Mouse (Mus musculus) forebrain, embryonic 14.5 days (tissue): ENCODE data around the gene Mpv17l. TPM values are rescaled to one million over a fixed set of nuclear protein-coding genes. Genes with fewer than 3 reads are reported as not detected.
"Not testable (repeated sequence)": the region's sequence is repeated elsewhere in the genome, so short reads cannot be mapped to it uniquely, and the experiment has no call there.

Source experiments
- ATAC-seq: fragments of 200-750 bp; cut with Nextera tagmentation; 2 replicates; pipeline ENCODE4 v1.8.0; 2017; ENCODE audit warnings: mild to moderate bottlenecking, moderate library complexity
- DNase-seq: peaks from one replicate; pipeline ENCODE4 v3.0.0-alpha.2; 2015; ENCODE audit warnings: low spot score
- H3K27ac ChIP-seq: fragments of 300-500 bp; sonication (generic); 2 replicates; pipeline ENCODE4 v1.5.1; 2014; ENCODE audit warnings: low read depth, mild to moderate bottlenecking, control low read depth, low read length, moderate library complexity
- H3K27me3 ChIP-seq: fragments of 300-500 bp; sonication (generic); replicated peaks from 2 replicates; pipeline ENCODE4 v1.6.1; 2014; ENCODE audit warnings: low read length, control low read depth, mixed read lengths; ENCODE audit not compliant: control insufficient read depth, insufficient read depth
- H3K36me3 ChIP-seq: fragments of 300-500 bp; sonication (generic); 2 replicates; pipeline ENCODE4 v1.6.1; 2014; ENCODE audit warnings: low read length, control low read depth; ENCODE audit not compliant: control insufficient read depth, insufficient read depth
- H3K4me1 ChIP-seq: fragments of 300-500 bp; sonication (generic); 2 replicates; pipeline ENCODE4 v1.6.1; 2014; ENCODE audit warnings: antibody characterized with exemption, low read length, control low read depth; ENCODE audit not compliant: control insufficient read depth, insufficient read depth
- H3K4me2 ChIP-seq: fragments of 300-500 bp; sonication (generic); 2 replicates; pipeline ENCODE4 v1.6.1; 2014; ENCODE audit warnings: mild to moderate bottlenecking, control low read depth, low read length
- H3K4me3 ChIP-seq: fragments of 300-500 bp; sonication (generic); 2 replicates; pipeline ENCODE4 v1.5.1; 2014; ENCODE audit warnings: low read depth, low read length, control low read depth
- H3K9ac ChIP-seq: fragments of 300-500 bp; sonication (generic); 2 replicates; pipeline ENCODE4 v1.6.1; 2014; ENCODE audit warnings: mild to moderate bottlenecking, low read length, control low read depth, moderate library complexity
- H3K9me3 ChIP-seq: fragments of 300-500 bp; sonication (generic); replicated peaks from 2 replicates; pipeline ENCODE4 v1.6.1; 2016; ENCODE audit warnings: low read length, control low read depth, mixed read lengths; ENCODE audit not compliant: control insufficient read depth
- WGBS: fragments of 180-500 bp; shearing (Covaris S2); extraction: QIAGEN DNeasy Blood & Tissue Kit; methylation state at CpG from one replicate; pipeline ENCODE4 v1.1.7; 2014; 5-methylcytosine and 5-hydroxymethylcytosine counted together
- polyA plus RNA-seq: library from polyadenylated mRNA; unstranded; fragments of >200 nt; fragmentation: Nextera tagmentation; extraction: Ambion mirVana; gene quantifications from 2 replicates; pipeline ENCODE4 v1.2.1, GENCODE M21; 2014

Gene Mpv17l
- 11.8 and 12.1 TPM in 2 replicates for polyA plus RNA-seq

DNA sequence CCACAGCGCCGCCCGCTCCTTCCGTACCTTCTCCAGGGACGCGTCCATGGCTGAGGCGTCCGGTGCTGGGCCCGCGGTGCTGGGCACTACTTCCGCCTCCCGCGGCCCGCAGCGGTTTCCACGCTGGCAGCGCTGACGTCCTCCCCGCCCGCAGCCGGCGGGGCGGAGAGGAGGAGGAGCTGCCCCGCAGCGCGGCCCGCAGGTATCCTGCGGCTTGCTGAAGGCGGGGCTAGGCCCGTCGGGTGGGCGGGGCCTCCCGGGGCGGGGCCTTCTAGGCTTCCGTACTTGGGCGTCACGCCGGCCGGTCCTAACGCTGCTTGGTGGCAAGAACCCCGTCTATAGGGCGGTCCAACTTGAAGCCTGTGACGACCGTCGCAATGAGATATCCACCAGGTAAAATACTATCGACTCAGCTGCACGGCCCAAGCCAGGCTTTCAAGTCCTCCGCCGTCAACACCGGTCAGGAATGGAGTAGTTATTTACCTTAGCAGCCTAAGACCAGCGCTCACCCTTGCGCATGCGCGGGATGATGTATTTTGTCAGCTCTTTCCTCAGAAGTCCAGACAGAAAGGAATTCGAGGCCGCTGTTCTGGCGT, at the start of gene Mpv17l, which contains the start of gene Pdxdc1:
Gene Mpv17l, plus strand, starts transcription at position 274 of the 596 bp plus-strand sequence.
Gene Pdxdc1, minus strand, starts transcription at position 244 of the 596 bp plus-strand sequence.
- Histone ChIP-seq H3K4me2 (peak within 1 kb of the TSS; percentile 77), H3K9ac (peak within 1 kb of the TSS; percentile 86), H3K27me3 (no peaks in the 10 kb centered on the region), H3K4me3 (peak within 1 kb of the TSS; percentile 80), H3K36me3 (no peaks in the 10 kb centered on the region), H3K9me3 (no peaks in the 10 kb centered on the region), H3K4me1 (peaks cover 10% of the 10 kb centered on the region), H3K27ac (peak within 1 kb of the TSS; percentile 81)
- 0% methylated on average over 54 of the region's 57 CpGs for WGBS
- ATAC-seq (peak; percentile 98), DNase-seq (peak; percentile 97)

DNA sequence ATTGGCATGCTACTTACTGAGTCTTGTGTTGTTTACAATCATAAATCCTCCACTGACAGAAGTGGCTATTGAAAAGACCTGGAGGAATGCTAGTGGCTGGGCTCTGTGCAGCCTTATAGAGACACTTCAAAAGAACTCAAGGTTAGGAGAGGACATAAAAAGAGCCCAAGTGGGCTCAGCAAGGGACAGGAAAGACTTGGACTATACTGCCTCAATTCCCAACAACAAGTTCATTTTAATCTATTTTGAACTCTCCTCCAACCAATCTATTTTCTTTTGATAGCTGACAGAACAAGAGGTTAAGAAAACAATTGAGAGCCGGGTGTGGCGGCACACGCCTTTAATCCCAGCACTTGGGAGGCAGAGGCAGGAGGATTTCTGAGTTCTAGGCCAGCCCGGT, 49.1 kb upstream of the Mpv17l start:
- Histone ChIP-seq H3K36me3 (peaks cover 24% of the 10 kb centered on the region; the same call in 1 of the 2 replicates), H3K4me1 (no peaks in the 10 kb centered on the region), H3K9me3 (no peaks in the 10 kb centered on the region), H3K4me3 (no peak overlapping the region), H3K27ac (no peak overlapping the region), H3K27me3 (no peaks in the 10 kb centered on the region), H3K4me2 (no peak overlapping the region), H3K9ac (no peak overlapping the region)
- ATAC-seq (no peak), DNase-seq (no peak)
- 92% methylated on average over 4 of the region's 4 CpGs for WGBS

DNA sequence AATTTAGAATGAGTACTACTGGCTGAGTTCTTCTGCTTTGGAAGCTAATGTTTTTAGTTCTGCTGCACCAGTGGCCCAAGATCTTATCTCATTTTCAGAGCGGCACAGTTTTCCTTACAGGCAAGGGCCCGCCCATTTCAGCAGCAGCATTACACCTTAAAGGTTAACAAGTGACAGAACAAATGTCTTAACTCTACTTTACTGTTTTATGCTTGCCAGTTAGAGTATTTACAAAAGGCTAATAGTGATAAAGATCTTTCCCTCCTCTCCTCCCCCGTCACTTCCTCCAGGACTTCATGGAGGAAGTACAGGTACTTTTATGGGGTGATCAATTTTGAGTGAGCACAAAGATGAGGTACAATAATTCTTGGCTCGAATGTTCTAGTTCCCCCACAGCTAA, 36.9 kb upstream of the Mpv17l start:
- H3K4me3 ChIP-seq, result no peak overlapping the region
- no peaks in the 10 kb centered on the region for H3K4me1 ChIP-seq
- 86% methylated on average over 4 of the region's 4 CpGs for WGBS
- H3K4me2 ChIP-seq, result no peak overlapping the region
- H3K9me3 ChIP-seq, result no peaks in the 10 kb centered on the region
- no peak overlapping the region for H3K27ac ChIP-seq
- no peaks in the 10 kb centered on the region for H3K27me3 ChIP-seq
- H3K9ac ChIP-seq, result no peak overlapping the region
- DNase-seq (no peak), ATAC-seq (no peak)
- peaks cover 11% of the 10 kb centered on the region; the same call in 1 of the 2 replicates for H3K36me3 ChIP-seq

DNA sequence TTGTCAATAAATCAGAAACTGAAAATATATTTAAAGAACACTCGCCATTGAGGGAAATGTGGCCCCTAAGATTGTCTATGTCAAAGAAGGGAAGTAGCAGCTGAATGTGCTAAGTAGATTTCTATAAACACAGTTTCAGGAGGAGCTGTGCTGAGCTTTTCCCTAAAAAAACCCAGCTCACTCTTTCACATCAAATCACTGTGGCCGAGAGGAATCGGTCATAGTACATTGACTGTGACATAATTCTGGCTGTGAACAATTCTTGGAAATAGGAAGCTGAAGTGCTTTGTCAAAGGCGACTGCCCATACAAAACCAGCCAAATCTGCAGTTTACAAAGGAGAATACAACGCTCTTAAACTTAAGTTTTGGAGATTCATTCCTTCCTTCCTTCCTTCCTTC, 36.3 kb upstream of the Mpv17l start:
- no peak overlapping the region for H3K4me2 ChIP-seq
- no peak overlapping the region for H3K27ac ChIP-seq
- no peaks in the 10 kb centered on the region for H3K27me3 ChIP-seq
- H3K36me3 ChIP-seq, result peaks cover 11% of the 10 kb centered on the region; the same call in 1 of the 2 replicates
- no peak for ATAC-seq
- H3K9me3 ChIP-seq, result no peaks in the 10 kb centered on the region
- no peaks in the 10 kb centered on the region for H3K4me1 ChIP-seq
- DNase-seq, result no peak
- H3K9ac ChIP-seq, result no peak overlapping the region
- 90% methylated on average over 5 of the region's 5 CpGs for WGBS
- H3K4me3 ChIP-seq, result no peak overlapping the region

DNA sequence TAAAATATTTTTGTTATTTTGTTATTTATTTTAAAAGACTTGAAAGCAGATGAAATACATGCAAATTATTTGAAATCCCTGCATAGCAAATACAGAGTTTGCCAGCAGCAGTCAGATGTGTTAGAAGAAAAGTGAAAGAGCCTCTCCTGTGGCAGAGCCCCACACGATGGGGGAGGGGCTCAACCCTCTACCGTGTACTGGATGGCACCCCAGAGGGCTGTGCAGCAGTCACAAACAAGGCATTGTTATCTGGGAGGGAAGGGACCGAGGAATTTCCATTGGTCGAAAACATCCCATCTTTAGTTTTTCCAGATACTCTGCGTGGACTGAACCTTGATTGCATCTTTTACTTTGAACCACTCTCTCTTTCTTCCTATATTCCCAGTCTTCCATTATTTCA, 35.6 kb upstream of the Mpv17l start:
- not testable (repeated sequence) for H3K27me3 ChIP-seq, H3K4me2 ChIP-seq, H3K27ac ChIP-seq, H3K9me3 ChIP-seq, H3K4me3 ChIP-seq, H3K4me1 ChIP-seq, H3K9ac ChIP-seq
- DNase-seq (peak; percentile 25), ATAC-seq (peak; percentile 63; the same call in 1 of the 2 replicates)
- 12% methylated on average over 5 of the region's 5 CpGs for WGBS
- peaks cover 14% of the 10 kb centered on the region for H3K36me3 ChIP-seq

DNA sequence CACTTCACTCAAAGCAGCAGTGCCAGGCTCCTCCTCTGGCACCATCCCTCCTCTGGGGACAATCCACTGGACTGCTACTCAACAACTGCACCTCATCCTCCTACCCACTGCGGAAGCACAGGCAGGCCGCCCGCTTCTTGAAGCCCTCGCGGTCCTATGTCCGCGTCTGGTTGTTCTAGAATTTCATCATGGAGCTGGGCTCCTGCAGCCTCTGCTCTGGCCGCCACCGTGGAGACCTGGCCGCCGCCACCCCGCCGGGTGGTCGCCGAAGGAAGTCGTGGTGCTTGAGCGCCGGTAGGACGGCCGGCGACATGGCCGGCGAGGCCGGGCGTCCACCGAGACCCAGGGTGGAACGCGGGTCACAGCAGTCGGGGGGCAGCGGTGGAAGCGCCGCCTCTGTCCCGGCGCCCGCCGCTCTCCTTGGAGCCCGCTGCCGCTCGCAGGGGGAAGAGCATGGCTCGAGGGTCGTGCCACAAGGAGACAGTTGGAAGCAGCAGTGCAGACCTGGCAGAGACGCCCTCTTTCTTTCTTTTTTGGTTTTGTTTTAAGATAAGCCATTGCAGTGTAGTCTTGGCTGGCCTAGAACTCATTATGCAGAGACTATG, 34.9 kb upstream of the Mpv17l start:
- peaks cover 14% of the 10 kb centered on the region for H3K36me3 ChIP-seq
- peak overlapping the region; percentile 44 for H3K4me2 ChIP-seq
- WGBS, result 5% methylated on average over 42 of the region's 42 CpGs
- ATAC-seq (peak; percentile 58), DNase-seq (peak; percentile 27)
- H3K4me1 ChIP-seq, result no peaks in the 10 kb centered on the region
- no peak overlapping the region for H3K27ac ChIP-seq
- H3K27me3 ChIP-seq, result no peaks in the 10 kb centered on the region
- H3K9ac ChIP-seq, result peak overlapping the region; percentile 41; the same call in 1 of the 2 replicates
- no peaks in the 10 kb centered on the region for H3K9me3 ChIP-seq
- H3K4me3 ChIP-seq, result peak overlapping the region; percentile 23

DNA sequence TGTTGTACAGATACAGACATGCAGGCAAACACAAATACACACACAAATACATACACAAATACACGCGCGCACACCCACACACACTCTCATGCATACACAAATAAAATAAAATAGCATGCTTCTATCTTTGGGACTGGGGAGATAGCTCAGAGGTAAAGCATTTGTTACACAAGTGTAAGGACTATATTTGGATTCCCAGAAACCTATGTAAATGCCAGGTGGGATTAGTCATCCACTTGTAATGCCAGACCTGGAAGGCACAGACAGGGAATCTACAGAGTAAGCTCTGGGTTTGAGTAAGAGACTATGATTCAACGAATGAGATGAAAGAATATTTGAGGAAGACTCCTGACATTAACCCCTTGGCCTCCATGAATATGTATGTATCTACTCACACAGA, 27.5 kb upstream of the Mpv17l start:
- ATAC-seq, result no peak

DNA sequence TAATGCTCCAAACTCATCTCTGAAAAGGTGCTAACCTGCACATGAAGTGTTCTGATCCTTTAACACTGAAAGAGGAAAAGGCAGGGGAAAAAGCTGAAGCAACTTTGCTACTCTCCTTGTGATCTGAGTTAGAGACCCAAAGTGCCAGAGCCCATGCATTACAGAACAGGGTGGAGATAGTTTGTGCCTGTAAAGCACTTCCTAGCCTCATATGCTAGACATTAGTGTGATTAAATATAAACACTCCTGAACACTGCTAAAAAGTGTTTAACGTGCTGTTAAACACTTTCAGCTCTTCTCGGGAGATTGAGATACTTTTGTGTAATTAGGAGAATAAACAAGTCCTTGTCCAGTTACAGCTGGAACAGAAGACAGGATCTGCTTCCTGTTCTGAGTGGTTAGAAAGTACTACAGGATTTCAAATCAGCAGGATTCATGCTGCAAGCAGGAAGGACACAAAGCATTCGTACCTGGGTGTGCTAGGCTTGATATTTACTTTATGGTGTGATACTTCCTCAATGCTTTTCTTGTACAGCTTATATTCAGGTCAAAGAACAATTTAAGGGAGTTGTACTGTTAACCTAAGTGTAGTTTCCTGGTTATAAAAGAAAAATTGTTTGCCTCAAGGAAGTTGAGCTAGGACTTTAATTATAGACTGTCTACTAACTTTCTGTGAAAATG, 19.7 kb upstream of the Mpv17l start:
- H3K4me2 ChIP-seq, result no peak overlapping the region
- 0 out of 2 replicates have a peak, but pooled peaks cover 13% of the 10 kb centered on the region for H3K36me3 ChIP-seq
- H3K27me3 ChIP-seq, result no peaks in the 10 kb centered on the region
- H3K9ac ChIP-seq, result no peak overlapping the region
- no peaks in the 10 kb centered on the region for H3K9me3 ChIP-seq
- H3K4me3 ChIP-seq, result no peak overlapping the region
- DNase-seq (no peak), ATAC-seq (no peak)
- H3K27ac ChIP-seq, result no peak overlapping the region
- 71% methylated on average over 3 of the region's 3 CpGs for WGBS
- H3K4me1 ChIP-seq, result no peaks in the 10 kb centered on the region

More for the DNA sequence above, 27.5 kb upstream of the Mpv17l start:
- no peaks in the 10 kb centered on the region for H3K9me3 ChIP-seq
- no peaks in the 10 kb centered on the region for H3K27me3 ChIP-seq
- H3K4me1 ChIP-seq, result no peaks in the 10 kb centered on the region
- DNase-seq, result no peak
- H3K4me2 ChIP-seq, result no peak overlapping the region
- no peak overlapping the region for H3K9ac ChIP-seq
- whole genome bisulfite sequencing, result 95% methylated on average over 4 of the region's 4 CpGs
- no peak overlapping the region for H3K27ac ChIP-seq
- no peak overlapping the region for H3K4me3 ChIP-seq
- H3K36me3 ChIP-seq, result peaks cover 33% of the 10 kb centered on the region

DNA sequence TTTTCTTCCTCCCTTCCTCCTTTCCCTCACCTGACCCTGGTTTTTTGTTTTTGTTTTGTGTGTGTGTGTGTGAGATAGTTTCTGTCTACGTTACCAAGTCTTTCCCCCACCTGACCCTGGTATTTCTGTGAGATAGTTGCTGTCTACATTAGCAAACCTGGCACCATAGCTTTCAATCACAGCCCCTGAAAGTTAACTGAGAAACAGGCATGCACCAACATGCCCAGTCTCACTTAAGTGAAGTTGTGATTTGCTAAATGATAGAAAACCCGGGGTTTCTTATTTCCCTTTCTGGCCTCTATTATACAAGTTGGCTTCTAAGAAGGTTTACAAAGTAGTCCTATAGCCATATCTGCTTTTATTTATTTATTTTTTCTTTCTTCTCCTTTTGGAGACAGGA, 12.5 kb upstream of the Mpv17l start:
- ATAC-seq (no peak), DNase-seq (no peak)
- Histone ChIP-seq H3K9me3 (no peaks in the 10 kb centered on the region), H3K4me1 (no peaks in the 10 kb centered on the region), H3K27ac (no peak overlapping the region), H3K36me3 (no peaks in the 10 kb centered on the region), H3K4me2 (no peak overlapping the region), H3K9ac (no peak overlapping the region), H3K27me3 (no peaks in the 10 kb centered on the region), H3K4me3 (no peak overlapping the region)
- WGBS, result 88% methylated on average over 2 of the region's 2 CpGs
